9 mouse cellular contexts compared by ENCODE assay signal in the genomic region with DNA sequence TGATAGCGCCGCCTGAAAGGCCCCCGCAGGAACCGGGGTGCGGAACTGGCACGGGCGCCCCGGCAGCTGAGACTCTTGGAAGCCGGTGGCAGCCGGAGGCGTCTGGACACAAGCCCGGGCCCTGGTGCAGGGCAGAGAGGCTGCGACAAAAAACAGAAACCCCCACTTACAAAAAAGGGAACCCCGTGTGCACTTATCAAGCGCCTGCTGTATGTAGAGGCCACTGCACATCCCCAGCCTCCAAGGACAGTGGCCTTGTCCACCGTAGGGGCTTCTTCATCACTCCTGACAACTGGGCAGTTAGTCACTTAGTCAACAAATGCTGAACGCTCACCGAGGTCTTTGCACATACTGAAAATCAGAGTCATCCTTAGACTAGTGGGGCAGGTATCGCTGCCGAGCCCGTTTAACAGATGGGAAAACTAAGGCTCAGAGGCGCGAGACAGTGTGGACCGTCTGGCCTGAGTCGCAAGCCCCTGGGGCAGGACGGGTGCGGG. TPM values are rescaled to one million over a fixed set of nuclear protein-coding genes. Genes with fewer than 3 reads are reported as not detected.
DNase-seq lines count a peak whose midpoint lies in the region; ATAC-seq and TF ChIP-seq lines count a peak whose summit lies in the region.
"Had no signal": no experiment of that assay in that cellular context is flagged by ENCODE, and none has a peak within 500 bp of the region (broad histone marks: within the 10 kb centered on the region; RNA-seq: fewer than 3 reads in every experiment).

No protein-coding gene starts in this region.

- no peaks in the 10 kb centered on the region for H3K9me3 ChIP-seq in lung, embryonic 14.5 days (ENCODE audit: low read depth, low read length)
- no peaks in the 10 kb centered on the region for H3K9me3 ChIP-seq in hindbrain, embryonic 12.5 days (replicated peaks)
- no peaks in the 10 kb centered on the region for H3K9me3 ChIP-seq in midbrain, embryonic 11.5 days (ENCODE audit: control insufficient read depth, low read length)

- H3K27ac ChIP-seq in lung, embryonic 14.5 days (ENCODE audit: low read depth), result no peak overlapping the region
- no peak overlapping the region for H3K27ac ChIP-seq in hindbrain, embryonic 12.5 days
- no peak overlapping the region for H3K27ac ChIP-seq in midbrain, embryonic 11.5 days (ENCODE audit: low read depth, low read length)

- H3K4me3 ChIP-seq in lung, embryonic 14.5 days (ENCODE audit: low read depth, low read length), result peak overlapping the region; percentile 22
- peak overlapping the region; percentile 27; the same call in 1 of the 2 replicates for H3K4me3 ChIP-seq in hindbrain, embryonic 12.5 days
- H3K4me3 ChIP-seq in midbrain, embryonic 11.5 days (ENCODE audit: low read depth, low read length), result no peak overlapping the region

- peaks cover 48% of the 10 kb centered on the region for H3K27me3 ChIP-seq in lung, embryonic 14.5 days (ENCODE audit: insufficient read depth, low read length)
- peaks cover 62% of the 10 kb centered on the region for H3K27me3 ChIP-seq in hindbrain, embryonic 12.5 days
- peaks cover 38% of the 10 kb centered on the region for H3K27me3 ChIP-seq in midbrain, embryonic 11.5 days (ENCODE audit: control insufficient read depth, insufficient read depth, low read length)

- TF ChIP-seq CTCF in lung, embryonic 14.5 days (IDR thresholded peaks at IDR 0.05; ENCODE audit: low read depth), result no peak

- H3K4me1 ChIP-seq in lung, embryonic 14.5 days (ENCODE audit: insufficient read depth), result no peaks in the 10 kb centered on the region; the same call in 1 of the 2 replicates
- peaks cover 45% of the 10 kb centered on the region for H3K4me1 ChIP-seq in hindbrain, embryonic 12.5 days
- peaks cover 10% of the 10 kb centered on the region; the same call in 1 of the 2 replicates for H3K4me1 ChIP-seq in midbrain, embryonic 11.5 days (ENCODE audit: control insufficient read depth, insufficient read depth, low read length)

- no peak overlapping the region for H3K9ac ChIP-seq in lung, embryonic 14.5 days
- H3K9ac ChIP-seq in hindbrain, embryonic 12.5 days, result no peak overlapping the region
- H3K9ac ChIP-seq in midbrain, embryonic 11.5 days (ENCODE audit: low read length), result no peak overlapping the region

- no peaks in the 10 kb centered on the region for H3K36me3 ChIP-seq in lung, embryonic 14.5 days (ENCODE audit: insufficient read depth)
- H3K36me3 ChIP-seq in hindbrain, embryonic 12.5 days, result no peaks in the 10 kb centered on the region
- no peaks in the 10 kb centered on the region for H3K36me3 ChIP-seq in midbrain, embryonic 11.5 days (ENCODE audit: control insufficient read depth, insufficient read depth, low read length)

- WGBS in lung, embryonic 14.5 days, result 24% methylated on average over 27 of the region's 27 CpGs
- 24% methylated on average over 27 of the region's 27 CpGs for WGBS in hindbrain, embryonic 12.5 days
- WGBS in midbrain, embryonic 11.5 days, result 31% methylated on average over 27 of the region's 27 CpGs

- DNase-seq in adrenal gland, adult 2 months, result peak; percentile 50
- DNase-seq in adrenal gland, adult 8-10 months, result no peak
- DNase-seq in lung, embryonic 14.5 days, result no peak
- DNase-seq in lung, postnatal 14 days, result no peak
- peak; percentile 89 for DNase-seq in midbrain, embryonic 11.5 days (ENCODE audit: low spot score, missing footprints)
- no peak for DNase-seq in thymus, postnatal 14 days
- DNase-seq in embryo, embryonic 9.5 days (ENCODE audit: extremely low spot score), result no peak

- no peak for ATAC-seq in lung, embryonic 14.5 days (ENCODE audit: insufficient read depth)
- no peak for ATAC-seq in hindbrain, embryonic 12.5 days (ENCODE audit: low FRiP score)
- ATAC-seq in midbrain, embryonic 11.5 days (ENCODE audit: low FRiP score), result no peak

- peak overlapping the region; percentile 54; the same call in 1 of the 2 replicates for H3K4me2 ChIP-seq in lung, embryonic 14.5 days
- no peak overlapping the region for H3K4me2 ChIP-seq in hindbrain, embryonic 12.5 days (replicated peaks)
- no peak overlapping the region for H3K4me2 ChIP-seq in midbrain, embryonic 11.5 days

RNA-seq across cellular contexts. Expression of a gene that starts 1.7 kb away (rescaled TPM):
- total RNA-seq in adrenal gland, adult 2 months (2021), result not detected
- polyA plus RNA-seq in adrenal gland, adult 2 months (2012; rRNA removed), result not detected in 2 replicates
- not detected for total RNA-seq in adrenal gland, adult 8-10 months (2022)
- not detected in 2 replicates for polyA plus RNA-seq in lung, embryonic 14.5 days (2014; fragmentation: Nextera tagmentation; extraction: Ambion mirVana)
- polyA plus RNA-seq in hindbrain, embryonic 12.5 days (2016; fragmentation: Nextera tagmentation; extraction: Ambion mirVana), result not detected in 2 replicates
- polyA plus RNA-seq in midbrain, embryonic 11.5 days (2014; fragmentation: Nextera tagmentation; extraction: Ambion mirVana), result not detected in 2 replicates
- total RNA-seq: common myeloid progenitor, adult 5-6 weeks had no signal

RNA-seq across cellular contexts. Expression of a gene that starts 34.2 kb away (rescaled TPM):
- total RNA-seq in adrenal gland, adult 2 months (2021), result 100 to 1,000 TPM; 149 to 249 TPM
- 573 and 605 TPM in 2 replicates for polyA plus RNA-seq in adrenal gland, adult 2 months (2012; rRNA removed)
- total RNA-seq in adrenal gland, adult 8-10 months (2022), result 100 to 1,000 TPM; 253 to 392 (median 313) TPM
- 96.8 and 112 TPM in 2 replicates for polyA plus RNA-seq in lung, embryonic 14.5 days (2014; fragmentation: Nextera tagmentation; extraction: Ambion mirVana)
- polyA plus RNA-seq in hindbrain, embryonic 12.5 days (2016; fragmentation: Nextera tagmentation; extraction: Ambion mirVana), result 316 and 326 TPM in 2 replicates
- polyA plus RNA-seq in midbrain, embryonic 11.5 days (2014; fragmentation: Nextera tagmentation; extraction: Ambion mirVana), result 115 and 125 TPM in 2 replicates

RNA-seq across cellular contexts. Expression of a gene that starts 43.7 kb away (rescaled TPM):
- total RNA-seq in adrenal gland, adult 2 months (2021), result under 1 TPM; 0.31 to 0.98 TPM
- polyA plus RNA-seq in adrenal gland, adult 2 months (2012; rRNA removed), result 2.6 and 3.0 TPM in 2 replicates
- 1 to 10 TPM in 2 of 4 experiments, under 1 TPM in 2; 0.73 to 2.1 (median 1.1) TPM for total RNA-seq in adrenal gland, adult 8-10 months (2022)
- polyA plus RNA-seq in lung, embryonic 14.5 days (2014; fragmentation: Nextera tagmentation; extraction: Ambion mirVana), result 1.4 and 1.6 TPM in 2 replicates
- polyA plus RNA-seq in hindbrain, embryonic 12.5 days (2016; fragmentation: Nextera tagmentation; extraction: Ambion mirVana), result 1.8 and 2.0 TPM in 2 replicates
- polyA plus RNA-seq in midbrain, embryonic 11.5 days (2014; fragmentation: Nextera tagmentation; extraction: Ambion mirVana), result 0.45 and 0.58 TPM in 2 replicates
- total RNA-seq: common myeloid progenitor, adult 5-6 weeks had no signal

Comparison
In these comparisons a context has a peak if more than half of its experiments do, and no peak if none do; other contexts are left out.
1. DNase-seq: peak in adrenal gland, adult 2 months (single experiment) and midbrain, embryonic 11.5 days (single experiment); none in adrenal gland, adult 8-10 months (single experiment), lung, embryonic 14.5 days (single experiment), lung, postnatal 14 days (single experiment), thymus, postnatal 14 days (single experiment) and embryo, embryonic 9.5 days (single experiment).